Mouse (Mus musculus) embryonic facial prominence, embryonic 11.5 days (tissue): ENCODE measurements around the gene Wdr19. TPM values are rescaled to one million over a fixed set of nuclear protein-coding genes. Genes with fewer than 3 reads are reported as not detected.

Experiments used
- ATAC-seq: fragments of 200-750 bp; cut with Nextera tagmentation; replicated peaks from 2 replicates; pipeline ENCODE4 v1.8.0; 2017; ENCODE audit warnings: low read depth; ENCODE audit not compliant: insufficient number of reproducible peaks, low FRiP score, low TSS enrichment
- DNase-seq: peaks from one replicate; pipeline ENCODE4 v3.0.0-alpha.2; 2015; ENCODE audit warnings: low spot score
- H3K27ac ChIP-seq: fragments of 300-500 bp; sonication (generic); replicated peaks from 2 replicates; pipeline ENCODE4 v1.5.1; 2014; ENCODE audit warnings: mild to moderate bottlenecking, low read depth, low read length, control low read depth
- H3K27me3 ChIP-seq: fragments of 300-500 bp; sonication (generic); 2 replicates; pipeline ENCODE4 v1.6.1; 2014; ENCODE audit warnings: mild to moderate bottlenecking, low read length, moderate library complexity, mixed read lengths; ENCODE audit not compliant: control insufficient read depth, insufficient read depth
- H3K36me3 ChIP-seq: fragments of 300-500 bp; sonication (generic); replicated peaks from 2 replicates; pipeline ENCODE4 v1.6.1; 2014; ENCODE audit warnings: low read depth, mild to moderate bottlenecking, low read length, moderate library complexity, mixed read lengths; ENCODE audit not compliant: control insufficient read depth, insufficient read depth
- H3K4me1 ChIP-seq: fragments of 300-500 bp; sonication (generic); 2 replicates; pipeline ENCODE4 v1.6.1; 2014; ENCODE audit warnings: low read length, mixed read lengths; ENCODE audit not compliant: control insufficient read depth, insufficient read depth
- H3K4me2 ChIP-seq: fragments of 300-500 bp; sonication (generic); 2 replicates; pipeline ENCODE4 v1.6.1; 2014; ENCODE audit warnings: low read depth, mild to moderate bottlenecking, control low read depth, low read length, moderate library complexity
- H3K4me3 ChIP-seq: fragments of 300-500 bp; sonication (generic); 2 replicates; pipeline ENCODE4 v1.5.1; 2014; ENCODE audit warnings: low read depth, low read length, control low read depth
- H3K9ac ChIP-seq: fragments of 300-500 bp; sonication (generic); replicated peaks from 2 replicates; pipeline ENCODE4 v1.6.1; 2014; ENCODE audit warnings: mild to moderate bottlenecking, control low read depth, low read length
- H3K9me3 ChIP-seq: fragments of 300-500 bp; sonication (generic); replicated peaks from 2 replicates; pipeline ENCODE4 v1.6.1; 2016; ENCODE audit warnings: mild to moderate bottlenecking, low read length, inconsistent platforms, mixed read lengths; ENCODE audit not compliant: control insufficient read depth
- WGBS: fragments of 180-500 bp; shearing (Covaris S2); extraction: QIAGEN DNeasy Blood & Tissue Kit; methylation state at CpG from one replicate; pipeline ENCODE4 v1.1.7; 2014; 5-methylcytosine and 5-hydroxymethylcytosine counted together
- polyA plus RNA-seq: library from polyadenylated mRNA; unstranded; fragments of >200 nt; fragmentation: Nextera tagmentation; extraction: Ambion mirVana; gene quantifications from 2 replicates; pipeline ENCODE4 v1.2.1, GENCODE M21; 2014

Wdr19 gene
- 13.6 and 14.1 TPM in 2 replicates for polyA plus RNA-seq

- Histone ChIP-seq H3K9ac (peak within 1 kb of the TSS; percentile 61), H3K4me2 (peak within 1 kb of the TSS; percentile 40), H3K4me3 (peak within 1 kb of the TSS; percentile 46), H3K27ac (no peak within 1 kb of the TSS), H3K9me3 (no peaks in the 10 kb centered on the region), H3K36me3 (no peaks in the 10 kb centered on the region), H3K4me1 (no peaks in the 10 kb centered on the region), H3K27me3 (no peaks in the 10 kb centered on the region)
- peak; percentile 98 for DNase-seq
- under 1% methylated on average over 37 of the region's 37 CpGs for WGBS
- peak; percentile 99 for ATAC-seq
Observed at GRCm38 (mm10) chr5:65199346-65200128, at the start of gene Wdr19. Gene Wdr19, plus strand, starts transcription at chr5:65199696.

GRCm38 (mm10) chr5:65149706-65150105 lies 49.8 kb upstream of the Wdr19 start:
- Histone ChIP-seq H3K27ac (no peak overlapping the region), H3K9ac (no peak overlapping the region), H3K4me1 (no peaks in the 10 kb centered on the region), H3K27me3 (no peaks in the 10 kb centered on the region), H3K4me3 (no peak overlapping the region), H3K9me3 (no peaks in the 10 kb centered on the region), H3K4me2 (no peak overlapping the region), H3K36me3 (no peaks in the 10 kb centered on the region; the same call in 1 of the 2 replicates)
- DNase-seq (no peak), ATAC-seq (no peak)
- 92% methylated on average over 6 of the region's 6 CpGs for WGBS

GRCm38 (mm10) chr5:65150376-65150955 lies 49.0 kb upstream of the Wdr19 start:
- Histone ChIP-seq H3K4me3 (no peak overlapping the region), H3K27me3 (no peaks in the 10 kb centered on the region), H3K27ac (no peak overlapping the region), H3K9ac (no peak overlapping the region), H3K4me1 (no peaks in the 10 kb centered on the region), H3K9me3 (no peaks in the 10 kb centered on the region), H3K36me3 (no peaks in the 10 kb centered on the region; the same call in 1 of the 2 replicates), H3K4me2 (no peak overlapping the region)
- ATAC-seq: no peak
- 89% methylated on average over 8 of the region's 8 CpGs for WGBS
- no peak for DNase-seq

GRCm38 (mm10) chr5:65151276-65151675 lies 48.2 kb upstream of the Wdr19 start:
- H3K27me3 ChIP-seq: no peaks in the 10 kb centered on the region
- ATAC-seq: no peak
- H3K4me1 ChIP-seq: no peaks in the 10 kb centered on the region
- H3K9me3 ChIP-seq: no peaks in the 10 kb centered on the region
- H3K9ac ChIP-seq: no peak overlapping the region
- no peak overlapping the region for H3K4me2 ChIP-seq
- H3K4me3 ChIP-seq: no peak overlapping the region
- no peak for DNase-seq
- H3K27ac ChIP-seq: no peak overlapping the region
- WGBS: 87% methylated on average over 3 of the region's 3 CpGs
- no peaks in the 10 kb centered on the region; the same call in 1 of the 2 replicates for H3K36me3 ChIP-seq

GRCm38 (mm10) chr5:65151767-65152166 lies 47.7 kb upstream of the Wdr19 start:
- no peak for DNase-seq
- no peak overlapping the region for H3K4me2 ChIP-seq
- no peak overlapping the region for H3K27ac ChIP-seq
- no peak overlapping the region for H3K4me3 ChIP-seq
- no peak overlapping the region for H3K9ac ChIP-seq
- ATAC-seq: no peak
- no peaks in the 10 kb centered on the region; the same call in 1 of the 2 replicates for H3K36me3 ChIP-seq
- no peaks in the 10 kb centered on the region for H3K27me3 ChIP-seq
- H3K9me3 ChIP-seq: no peaks in the 10 kb centered on the region
- no peaks in the 10 kb centered on the region for H3K4me1 ChIP-seq
- 92% methylated on average over 5 of the region's 5 CpGs for WGBS

GRCm38 (mm10) chr5:65154287-65154686 lies 45.2 kb upstream of the Wdr19 start:
- ATAC-seq (no peak), DNase-seq (no peak)
- H3K9me3 ChIP-seq: no peaks in the 10 kb centered on the region
- no peaks in the 10 kb centered on the region for H3K4me1 ChIP-seq
- no peaks in the 10 kb centered on the region; the same call in 1 of the 2 replicates for H3K36me3 ChIP-seq
- H3K4me2 ChIP-seq: no peak overlapping the region
- no peaks in the 10 kb centered on the region for H3K27me3 ChIP-seq
- no peak overlapping the region for H3K9ac ChIP-seq
- 91% methylated on average over 6 of the region's 6 CpGs for WGBS
- no peak overlapping the region for H3K27ac ChIP-seq
- H3K4me3 ChIP-seq: no peak overlapping the region

- no peak overlapping the region for H3K4me2 ChIP-seq
- no peaks in the 10 kb centered on the region for H3K9me3 ChIP-seq
- H3K9ac ChIP-seq: no peak overlapping the region
- H3K4me1 ChIP-seq: no peaks in the 10 kb centered on the region
- no peak for DNase-seq
- WGBS: 62% methylated on average over 2 of the region's 2 CpGs
- no peaks in the 10 kb centered on the region for H3K36me3 ChIP-seq
- no peak for ATAC-seq
- no peak overlapping the region for H3K4me3 ChIP-seq
- no peaks in the 10 kb centered on the region for H3K27me3 ChIP-seq
- H3K27ac ChIP-seq: no peak overlapping the region
Observed at GRCm38 (mm10) chr5:65156853-65157252, 42.6 kb upstream of the Wdr19 start.
